Mouse (Mus musculus) retina, postnatal 7 days (tissue): Measurements from ENCODE around the gene Sapcd1.
A peak's percentile ranks its signal among the peaks of the same experiment; 100 is the strongest.

Experiments
- DNase-seq: peaks from one replicate; pipeline ENCODE4 v3.0.0-alpha.2; 2012; ENCODE audit warnings: low read depth, low spot score

Gene Sapcd1

DNA sequence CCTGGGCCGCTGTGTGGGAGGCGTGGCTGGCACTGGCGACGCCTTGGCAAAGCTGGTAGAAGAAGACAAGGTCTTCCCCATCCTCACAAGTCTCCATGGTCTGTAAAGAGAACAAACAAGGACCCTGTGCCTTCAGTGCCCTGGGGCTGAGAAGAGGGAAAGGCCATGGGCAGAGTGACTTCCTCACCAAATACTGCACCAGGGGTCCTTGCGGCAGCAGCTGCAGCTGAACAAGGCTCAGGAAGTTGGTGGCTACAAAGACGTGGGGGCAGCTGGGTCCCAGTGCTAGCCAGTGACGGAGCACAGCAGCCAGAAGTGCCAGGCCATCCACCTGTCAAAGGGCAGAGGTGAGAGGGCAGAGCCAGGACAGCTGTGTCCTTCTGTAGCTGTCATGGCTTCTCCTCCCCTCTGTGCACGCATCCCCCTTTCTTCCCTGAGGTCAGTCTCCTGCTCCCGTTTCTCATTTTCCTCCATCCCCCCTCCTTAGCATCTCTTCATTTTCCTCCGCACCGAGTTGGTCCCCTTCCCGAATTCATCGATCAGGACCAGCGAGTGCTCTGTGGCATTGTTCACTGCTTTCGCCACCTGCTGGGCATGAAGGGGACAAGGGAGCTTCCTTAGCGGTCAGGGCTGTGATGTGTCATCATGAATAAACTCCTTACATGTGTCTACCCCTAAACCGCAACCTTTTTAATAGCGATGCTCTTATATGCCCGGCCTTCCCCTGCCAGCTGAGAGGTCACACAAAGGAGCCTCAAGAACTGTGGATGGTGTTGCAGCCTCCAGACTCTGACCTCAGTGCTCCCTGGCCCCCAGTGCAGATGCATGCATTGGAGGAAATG is 2.1 kb upstream of the Sapcd1 start:
- no peak for DNase-seq

GRCm38 (mm10) chr17:35028315-35028714 is 499 bp upstream of the Sapcd1 start:
- no peak for DNase-seq

- no peak for DNase-seq
Measured at GRCm38 (mm10) chr17:35026206-35026605, 1.6 kb downstream of the Sapcd1 start.

- no peak for DNase-seq
Measured at GRCm38 (mm10) chr17:35024691-35025488, 2.9 kb downstream of the Sapcd1 start.

DNA sequence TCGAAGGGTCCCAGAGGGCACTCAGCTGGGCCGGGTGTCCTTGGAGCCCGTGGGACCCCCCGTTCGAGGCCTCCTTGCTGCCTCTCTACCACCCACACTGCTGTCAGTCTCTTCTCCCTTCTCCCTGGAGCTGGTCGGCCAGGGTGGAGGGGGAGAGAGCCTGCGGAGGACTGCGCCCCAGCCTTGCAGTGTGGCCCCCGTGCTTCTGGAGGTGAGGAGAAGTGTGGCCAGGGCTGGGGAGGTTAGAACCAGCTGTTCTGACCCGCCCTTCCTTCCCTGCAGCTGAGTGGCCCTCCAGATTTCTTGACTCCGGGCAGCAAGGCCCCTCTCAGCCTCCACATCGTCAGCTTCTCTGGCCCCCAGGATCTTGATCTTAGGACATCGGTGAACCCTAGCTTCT is 3.6 kb downstream of the Sapcd1 start:
- DNase-seq, result no peak

DNA sequence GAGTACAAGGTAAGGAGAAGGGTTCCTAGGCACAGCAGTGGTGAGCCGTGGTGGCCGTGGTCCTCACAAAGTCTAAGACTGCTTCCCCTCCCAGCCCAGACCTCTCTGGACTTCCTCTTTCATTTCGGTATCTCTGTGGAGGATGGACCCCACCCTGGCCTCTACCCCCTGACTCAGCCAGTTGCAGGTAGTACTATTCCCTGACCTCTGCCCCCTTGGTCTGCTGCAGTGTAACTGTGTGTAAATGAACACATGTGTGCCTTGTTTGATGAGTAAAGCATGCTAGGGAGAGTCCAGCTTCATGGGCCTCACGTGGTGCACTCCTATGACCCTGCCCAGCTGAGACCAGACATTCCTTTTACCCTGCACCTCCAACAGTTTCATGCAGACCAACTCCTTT is 4.1 kb downstream of the Sapcd1 start:
- no peak for DNase-seq

GRCm38 (mm10) chr17:35023221-35023620 is 4.6 kb downstream of the Sapcd1 start:
- DNase-seq, result no peak

GRCm38 (mm10) chr17:35022541-35023060 is 5.2 kb downstream of the Sapcd1 start:
- no peak for DNase-seq

DNA sequence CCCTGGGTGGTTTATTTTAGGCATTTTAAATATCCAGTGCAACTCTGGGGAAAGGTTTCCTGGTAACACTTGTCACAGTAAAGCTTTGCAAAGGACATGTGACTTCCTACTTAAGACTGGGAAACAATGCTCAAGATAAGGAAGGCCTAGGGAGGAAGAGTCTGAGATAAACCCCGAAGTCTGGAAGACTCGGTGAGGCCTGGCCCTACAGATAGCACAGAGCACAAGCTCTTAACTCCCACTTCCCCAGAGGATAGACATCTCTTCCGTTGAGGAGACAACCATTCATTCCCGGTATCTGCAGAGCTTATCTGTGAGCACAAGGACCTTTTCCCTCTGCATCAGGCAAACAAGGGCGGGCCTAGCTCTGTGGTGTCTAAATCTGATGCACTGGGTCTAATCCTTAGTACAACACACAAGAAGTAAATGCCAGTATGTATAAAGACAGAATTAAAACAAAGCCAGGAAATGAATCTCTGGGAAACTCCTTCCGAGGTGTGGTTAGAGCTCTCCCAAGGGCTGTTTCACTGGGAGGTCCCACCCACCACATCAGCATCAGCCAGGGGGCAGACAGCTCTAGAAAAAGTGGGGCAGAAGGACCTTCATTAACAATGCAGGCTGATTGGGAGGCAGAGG is 5.9 kb downstream of the Sapcd1 start:
- no peak for DNase-seq

DNA sequence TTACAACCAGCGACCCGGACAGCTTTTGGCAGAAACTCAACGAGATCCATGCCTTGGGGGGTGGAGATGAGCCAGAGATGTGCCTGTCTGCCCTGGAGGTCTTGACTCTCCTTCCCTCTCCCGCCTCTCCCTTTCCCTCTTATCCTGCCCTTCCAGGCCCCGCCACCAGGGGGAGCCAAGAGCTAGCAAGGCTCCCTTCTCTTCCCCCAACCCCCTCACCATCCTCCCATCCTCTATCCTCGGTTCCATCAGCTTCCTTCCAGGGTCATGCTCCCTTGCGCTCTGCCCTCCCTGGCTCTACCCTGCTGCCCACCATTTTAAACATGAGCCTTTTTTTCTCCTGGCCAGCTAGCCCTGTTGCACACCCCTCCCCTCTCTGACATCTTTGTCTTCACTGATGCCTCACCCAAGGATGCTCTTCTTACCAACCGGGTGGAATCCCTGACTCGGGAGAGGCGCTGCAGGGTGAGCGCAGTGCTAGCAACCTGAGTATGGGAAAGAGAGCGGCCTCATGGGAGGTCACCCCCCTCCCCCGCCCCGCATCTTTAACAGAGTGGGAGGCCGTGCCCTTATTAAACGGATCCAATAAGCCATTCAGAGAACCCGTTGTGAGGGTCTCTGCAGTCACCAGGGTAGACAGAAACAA is 6.5 kb downstream of the Sapcd1 start:
- peak; percentile 80 for DNase-seq

DNA sequence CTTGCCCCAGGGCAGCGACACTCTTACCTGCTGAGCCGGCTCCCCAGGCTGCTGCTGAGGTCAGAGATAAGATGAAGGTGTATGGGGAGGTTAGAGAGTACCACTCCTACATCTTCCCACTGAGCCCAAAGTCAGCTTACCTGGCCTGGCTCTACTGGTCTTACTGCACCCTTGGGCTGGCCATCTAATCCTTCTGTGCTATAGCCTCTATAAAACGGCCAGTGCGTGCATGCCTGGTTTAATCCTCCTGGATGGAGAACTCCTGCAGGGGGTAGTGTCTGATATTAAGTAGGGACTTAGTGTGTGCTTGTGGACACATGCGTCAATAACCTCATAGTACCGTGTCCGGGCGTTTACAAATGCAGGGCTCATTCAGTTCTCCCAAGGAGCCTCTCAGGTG is 7.3 kb downstream of the Sapcd1 start:
- no peak for DNase-seq

- DNase-seq, result no peak
Measured at GRCm38 (mm10) chr17:35019894-35020293, 7.9 kb downstream of the Sapcd1 start.

DNA sequence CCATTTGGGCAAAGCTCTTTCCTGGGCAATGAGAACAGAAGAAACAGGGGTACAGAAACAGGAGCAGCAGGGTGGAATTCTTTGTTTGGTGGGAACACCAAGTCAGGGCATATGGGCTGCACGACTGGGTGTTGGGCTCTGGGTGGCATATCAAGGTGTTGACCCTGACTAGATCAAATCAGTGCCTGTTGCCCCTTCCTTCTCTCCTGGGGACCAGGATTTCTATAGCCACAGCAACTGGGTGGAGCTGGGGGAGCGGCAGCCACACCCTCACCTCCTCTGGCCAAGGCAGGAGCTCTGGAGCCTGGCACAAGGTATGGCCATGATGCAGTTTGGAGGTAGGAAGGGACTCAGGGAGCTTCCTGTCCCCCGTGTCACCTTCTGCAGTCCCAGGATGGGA is 9.6 kb downstream of the Sapcd1 start:
- DNase-seq, result no peak

- no peak for DNase-seq
Measured at GRCm38 (mm10) chr17:35017706-35018030, 10.1 kb downstream of the Sapcd1 start.

DNA sequence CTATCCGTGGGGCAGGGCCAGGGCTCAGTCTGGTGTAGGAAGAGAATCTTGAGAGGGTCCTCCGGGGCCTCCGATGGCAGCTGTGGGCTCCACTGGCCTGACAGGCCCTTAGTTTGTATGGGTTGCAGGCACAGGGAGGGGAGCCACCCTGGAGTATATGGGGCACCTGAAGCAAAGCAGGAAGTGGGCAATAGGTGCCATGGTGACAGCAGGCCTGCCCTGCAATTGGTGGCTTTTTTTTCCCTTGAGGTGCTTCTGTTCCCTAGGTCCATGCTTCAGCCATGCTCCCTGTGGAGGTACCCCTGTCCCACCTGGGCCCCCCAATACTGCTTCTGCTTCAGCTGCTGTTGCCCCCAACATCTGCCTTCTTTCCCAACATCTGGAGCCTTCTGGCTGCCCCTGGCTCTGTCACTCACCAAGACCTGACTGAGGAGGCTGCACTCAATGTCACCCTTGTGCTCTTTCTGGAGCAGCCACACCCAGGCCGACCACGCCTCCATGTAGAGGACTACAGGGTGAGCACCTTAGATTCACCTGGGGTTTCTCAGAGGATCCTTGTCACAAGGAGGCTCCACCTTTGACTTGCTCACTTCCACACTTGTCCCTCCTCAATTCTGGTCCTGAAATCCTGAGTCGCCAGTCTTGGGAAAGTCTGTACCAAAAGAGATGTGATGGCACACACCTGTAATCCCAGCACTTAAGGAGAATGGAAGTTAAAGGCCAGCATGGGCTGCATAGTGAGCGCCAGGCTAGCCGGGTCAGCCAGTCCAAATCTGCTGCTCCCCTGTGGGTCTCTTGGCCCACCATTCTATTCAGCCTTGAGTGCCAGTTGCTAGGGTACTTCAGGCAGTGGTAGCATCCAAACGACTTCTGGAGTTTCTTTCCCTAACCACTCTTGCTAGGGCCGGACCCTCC is 10.8 kb downstream of the Sapcd1 start:
- no peak for DNase-seq

- DNase-seq, result no peak
Measured at GRCm38 (mm10) chr17:35016376-35016775, 11.4 kb downstream of the Sapcd1 start, which contains the start of gene Vwa7. Vwa7 (plus strand) TSS chr17:35016579.

DNA sequence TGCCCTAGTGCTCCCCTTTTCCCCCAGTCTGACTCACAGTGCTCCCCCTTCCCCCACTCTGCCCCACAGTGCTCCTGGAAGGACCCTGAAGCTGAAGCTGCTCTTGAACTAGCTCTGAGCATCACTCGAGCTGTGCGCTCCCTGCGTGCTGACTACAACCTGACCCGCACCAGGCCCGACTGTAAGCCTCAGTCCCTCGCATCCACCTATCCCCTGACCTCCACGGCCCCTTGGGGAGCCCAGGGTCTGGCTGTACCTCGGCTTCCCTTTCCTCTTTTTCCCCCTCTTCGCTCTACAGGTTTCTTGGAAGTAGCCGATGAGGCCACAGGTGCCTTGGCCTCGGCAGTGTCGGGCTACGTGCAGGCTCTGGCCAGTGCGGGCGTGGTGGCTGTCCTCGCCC is 12.5 kb downstream of the Sapcd1 start:
- no peak for DNase-seq

- DNase-seq, result no peak
Measured at GRCm38 (mm10) chr17:35013221-35013620, 14.6 kb downstream of the Sapcd1 start.

GRCm38 (mm10) chr17:35012430-35012829 is 15.4 kb downstream of the Sapcd1 start:
- no peak for DNase-seq

- no peak for DNase-seq
Measured at GRCm38 (mm10) chr17:35011440-35011839, 16.4 kb downstream of the Sapcd1 start.

DNA sequence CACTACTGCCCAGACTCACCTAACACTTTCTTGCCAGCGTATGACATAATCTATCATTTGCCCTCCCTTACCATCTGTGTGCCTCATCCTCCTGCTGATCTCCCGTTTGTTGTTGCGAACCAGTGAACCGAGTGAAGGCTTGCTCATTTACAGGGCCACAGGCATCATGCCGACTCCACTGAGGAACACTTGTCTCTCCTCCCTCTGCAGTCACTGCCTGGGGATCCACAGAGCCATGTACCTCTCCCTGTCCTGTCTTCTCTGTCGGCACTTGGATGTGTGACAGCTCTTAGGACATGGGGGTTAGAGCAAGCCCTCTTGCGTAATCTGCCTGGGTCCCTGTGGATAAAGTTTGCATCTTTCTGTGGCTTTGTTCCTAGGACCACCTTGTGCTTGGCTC is 18.2 kb downstream of the Sapcd1 start:
- DNase-seq, result no peak
